ENCODE assay signal across 20 mouse cellular contexts in the genomic region with DNA sequence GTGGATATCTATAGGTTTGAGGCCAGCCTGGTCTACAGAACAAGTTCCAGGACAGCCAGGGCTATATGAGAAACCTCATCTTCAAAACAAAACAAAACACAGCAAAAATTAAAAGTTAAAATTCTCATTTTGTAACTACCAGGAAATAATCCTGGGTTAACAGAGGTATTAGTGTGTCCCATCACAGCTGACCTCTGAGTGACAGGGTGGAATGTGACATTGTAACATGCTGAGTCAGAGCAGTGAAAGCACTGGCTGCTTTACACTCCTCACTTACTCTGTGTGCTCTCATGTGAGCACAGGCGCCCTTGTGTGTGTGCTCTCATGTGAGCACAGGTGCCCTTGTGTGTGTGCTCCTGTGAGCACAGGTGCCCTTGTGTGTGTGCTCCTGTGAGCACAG. TPM values are rescaled to one million over a fixed set of nuclear protein-coding genes. Genes with fewer than 3 reads are reported as not detected.
A peak's percentile ranks its signal among the peaks of the same experiment; 100 is the strongest.
DNase-seq lines count a peak whose midpoint lies in the region; ATAC-seq and TF ChIP-seq lines count a peak whose summit lies in the region.
"Had no signal": no experiment of that assay in that cellular context is flagged by ENCODE, and none has a peak within 500 bp of the region (broad histone marks: within the 10 kb centered on the region; RNA-seq: fewer than 3 reads in every experiment).

No protein-coding gene starts in this region.

- no peak overlapping the region for H3K9ac ChIP-seq in heart, postnatal 0 days (replicated peaks; ENCODE audit: low read depth, low read length)
- no peak overlapping the region for H3K9ac ChIP-seq in ES-E14 (ENCODE audit: insufficient read depth, low read depth, low read length, poor library complexity, severe bottlenecking)
- H3K9ac ChIP-seq: embryonic facial prominence, embryonic 12.5 days; forebrain, embryonic 12.5 days had no signal

- peak overlapping the region; percentile 63 for H3K27ac ChIP-seq in gastrocnemius, adult 2 months
- H3K27ac ChIP-seq in heart, postnatal 0 days (ENCODE audit: low read depth) = 0 out of 2 replicates have a peak overlapping the region, but pooled peaks have one; percentile 21
- H3K27ac ChIP-seq in ES-E14 (ENCODE audit: insufficient read depth, low read depth, low read length, poor library complexity, severe bottlenecking) = no peak overlapping the region
- H3K27ac ChIP-seq: embryonic facial prominence, embryonic 10.5 days; embryonic facial prominence, embryonic 12.5 days; forebrain, embryonic 10.5 days; forebrain, embryonic 12.5 days had no signal

- intact Hi-C loops in gastrocnemius, adult 2 months (cut with DNase I) = no loop called here
- intact Hi-C loops in heart, postnatal 25 days (cut with DNase I) = no loop called here

- H3K36me3 ChIP-seq in heart, postnatal 0 days (replicated peaks; ENCODE audit: control insufficient read depth, insufficient read depth, low read length) = no peaks in the 10 kb centered on the region
- no peaks in the 10 kb centered on the region for H3K36me3 ChIP-seq in megakaryocyte, embryonic 14.5 days (replicated peaks; ENCODE audit: low read length)
- no peaks in the 10 kb centered on the region for H3K36me3 ChIP-seq in ES-E14 (ENCODE audit: control insufficient read depth, insufficient read depth, low read length, poor library complexity, severe bottlenecking)
- H3K36me3 ChIP-seq: embryonic facial prominence, embryonic 12.5 days; forebrain, embryonic 10.5 days; forebrain, embryonic 12.5 days had no signal

- in situ Hi-C loops in ES-E14 (cut with MboI; ENCODE audit: low sequenced_read_pairs in 2 of 2, unreplicated experiment in 2 of 2) = no loop called here

- peaks cover 10% of the 10 kb centered on the region; the same call in 1 of the 2 replicates for H3K4me1 ChIP-seq in heart, postnatal 0 days (ENCODE audit: control insufficient read depth, insufficient read depth)
- H3K4me1 ChIP-seq in megakaryocyte, embryonic 14.5 days = peaks cover 60% of the 10 kb centered on the region
- peaks cover 0 to 11% of the 10 kb centered on the region in 2 experiments; a peak in 2 of 4 replicates for H3K4me1 ChIP-seq in ES-E14 (ENCODE audit: control insufficient read depth in 2 of 2, insufficient read depth in 2 of 2, low read length in 2 of 2, poor library complexity in 1 of 2)

- no peak overlapping the region for H3K4me2 ChIP-seq in heart, postnatal 0 days (ENCODE audit: low read depth, low read length)
- H3K4me2 ChIP-seq: embryonic facial prominence, embryonic 12.5 days; forebrain, embryonic 12.5 days had no signal

- TF ChIP-seq EP300 in heart, postnatal 0 days (IDR thresholded peaks at IDR 0.05; ENCODE audit: low read depth) = no peak

- DNase-seq in gastrocnemius, adult 2 months = no peak
- no peak for DNase-seq in gastrocnemius, postnatal 25 days
- DNase-seq in heart, postnatal 0 days (ENCODE audit: low spot score) = no peak
- DNase-seq in heart, postnatal 25 days (ENCODE audit: low spot score) = no peak
- no peak for DNase-seq in ES-E14 (ENCODE audit: low read depth, low spot score)
- DNase-seq: cerebellum, adult 11 months; cerebellum, adult 8-10 months; cerebellum, adult 9-11 months had no signal

- no peaks in the 10 kb centered on the region for H3K27me3 ChIP-seq in heart, postnatal 0 days (ENCODE audit: control insufficient read depth, insufficient read depth, low read length)
- H3K27me3 ChIP-seq in megakaryocyte, embryonic 14.5 days (replicated peaks) = peaks cover 16% of the 10 kb centered on the region
- H3K27me3 ChIP-seq: embryonic facial prominence, embryonic 12.5 days; forebrain, embryonic 12.5 days had no signal

- no peak overlapping the region for H3K4me3 ChIP-seq in gastrocnemius, adult 2 months
- no peak overlapping the region for H3K4me3 ChIP-seq in heart, postnatal 0 days (ENCODE audit: low read depth, low read length)
- peak overlapping the region; percentile 29 for H3K4me3 ChIP-seq in megakaryocyte, embryonic 14.5 days (replicated peaks)
- H3K4me3 ChIP-seq in ES-E14 (ENCODE audit: insufficient read depth in 1 of 2, low read depth in 1 of 2, low read length in 2 of 2, poor library complexity in 1 of 2, severe bottlenecking in 1 of 2) = no peak overlapping the region
- H3K4me3 ChIP-seq: embryonic facial prominence, embryonic 10.5 days; embryonic facial prominence, embryonic 12.5 days; forebrain, embryonic 10.5 days; forebrain, embryonic 12.5 days had no signal

- 26% methylated on average over 1 of the region's 1 CpGs for WGBS in heart, postnatal 0 days

- ATAC-seq in heart, postnatal 0 days (ENCODE audit: insufficient read depth, low read depth) = no peak
- ATAC-seq in megakaryocyte, adult 5-6 weeks (ENCODE audit: poor library complexity, severe bottlenecking) = no peak
- ATAC-seq in erythroid progenitor cell, adult 5-6 weeks (replicated peaks; ENCODE audit: low FRiP score, poor library complexity, severe bottlenecking) = no peak
- ATAC-seq: CD4-positive, CD25-positive, alpha-beta regulatory T cell, adult 4 months; forebrain, embryonic 14.5 days; forebrain, embryonic 16.5 days had no signal

- no peaks in the 10 kb centered on the region for H3K9me3 ChIP-seq in heart, postnatal 0 days (replicated peaks; ENCODE audit: control insufficient read depth, low read length)
- H3K9me3 ChIP-seq in megakaryocyte, embryonic 14.5 days = no peaks in the 10 kb centered on the region
- no peaks in the 10 kb centered on the region for H3K9me3 ChIP-seq in ES-E14 (ENCODE audit: control insufficient read depth, insufficient read depth, low read depth, low read length)
- H3K9me3 ChIP-seq: embryonic facial prominence, embryonic 10.5 days; embryonic facial prominence, embryonic 12.5 days; forebrain, embryonic 10.5 days; forebrain, embryonic 12.5 days had no signal

- no peak for TF ChIP-seq CTCF in gastrocnemius, adult 2 months (IDR thresholded peaks at IDR 0.05)
- TF ChIP-seq CTCF in heart, postnatal 0 days (IDR thresholded peaks at IDR 0.05; ENCODE audit: low read depth) = no peak

RNA-seq across cellular contexts. Expression of gene Slc27a1, which starts 6.3 kb away (rescaled TPM):
- 100 to 1,000 TPM in 1 of 2 experiments, 10 to 100 TPM in 1; 57.2 to 116 TPM for total RNA-seq in gastrocnemius, adult 2 months (2021)
- total RNA-seq in gastrocnemius, postnatal 25 days (2021) = 10 to 100 TPM; 62.6 to 62.9 TPM
- total RNA-seq in heart, postnatal 0 days (2014; rRNA removed; ENCODE audit: low replicate concordance) = 68.4 and 178 TPM in 2 replicates
- 62.1 and 68.5 TPM in 2 replicates for polyA plus RNA-seq in heart, postnatal 0 days (2015; fragmentation: Nextera tagmentation; extraction: Ambion mirVana)
- total RNA-seq in heart, postnatal 25 days (2021) = 100 to 1,000 TPM; 140 to 143 TPM
- 1.8 and 16.4 TPM in 2 replicates for polyA plus RNA-seq in megakaryocyte, embryonic 14.5 days (2012; ENCODE audit: insufficient read depth, low replicate concordance)
- total RNA-seq in megakaryocyte, adult 5-6 weeks (2015) = 1.5 and 2.0 TPM in 2 replicates
- total RNA-seq in megakaryocyte, adult 5-6 weeks (2017) = 2.8 and 3.9 TPM in 2 replicates
- total RNA-seq in ES-E14 (2012; rRNA removed) = 24.5 and 45.9 TPM in 2 replicates
- total RNA-seq in erythroid progenitor cell, adult 5-6 weeks (2015; ENCODE audit: low replicate concordance) = 1.1 and 1.7 TPM in 2 replicates
- not detected in 2 replicates for total RNA-seq in erythroid progenitor cell, adult 5-6 weeks (2017; ENCODE audit: low replicate concordance)

RNA-seq across cellular contexts. Expression of gene Nxnl1, which starts 8.6 kb away (rescaled TPM):
- total RNA-seq in gastrocnemius, adult 2 months (2021) = not detected
- under 1 TPM in 1 of 2 experiments, not detected in 1; 0.24 TPM for total RNA-seq in gastrocnemius, postnatal 25 days (2021)
- total RNA-seq in heart, postnatal 0 days (2014; rRNA removed; ENCODE audit: low replicate concordance) = 0.50 TPM in 1 of 2 replicates, not detected in the other
- polyA plus RNA-seq in heart, postnatal 0 days (2015; fragmentation: Nextera tagmentation; extraction: Ambion mirVana) = 0.12 TPM in 2 replicates
- total RNA-seq in heart, postnatal 25 days (2021) = under 1 TPM; 0.14 to 0.31 TPM
- not detected in 2 replicates for polyA plus RNA-seq in megakaryocyte, embryonic 14.5 days (2012; ENCODE audit: insufficient read depth, low replicate concordance)
- total RNA-seq in megakaryocyte, adult 5-6 weeks (2015) = not detected in 2 replicates
- total RNA-seq in megakaryocyte, adult 5-6 weeks (2017) = 0.11 TPM in 1 of 2 replicates, not detected in the other
- not detected in 2 replicates for total RNA-seq in ES-E14 (2012; rRNA removed)
- not detected in 2 replicates for total RNA-seq in erythroid progenitor cell, adult 5-6 weeks (2015; ENCODE audit: low replicate concordance)
- total RNA-seq in erythroid progenitor cell, adult 5-6 weeks (2017; ENCODE audit: low replicate concordance) = not detected in 2 replicates
- total RNA-seq: common myeloid progenitor, adult 5-6 weeks had no signal
- polyA plus RNA-seq: brain, embryonic 14.5 days; CD4-positive, CD25-positive, alpha-beta regulatory T cell, adult 4 months; embryonic facial prominence, embryonic 12.5 days; forebrain, embryonic 10.5 days; forebrain, embryonic 12.5 days; forebrain, embryonic 14.5 days; forebrain, embryonic 16.5 days had no signal

RNA-seq across cellular contexts. Expression of gene Tmem221, which starts 16.3 kb away (rescaled TPM):
- total RNA-seq in gastrocnemius, adult 2 months (2021) = not detected
- total RNA-seq in gastrocnemius, postnatal 25 days (2021) = not detected
- 0.08 TPM in 1 of 2 replicates, not detected in the other for total RNA-seq in heart, postnatal 0 days (2014; rRNA removed; ENCODE audit: low replicate concordance)
- polyA plus RNA-seq in heart, postnatal 0 days (2015; fragmentation: Nextera tagmentation; extraction: Ambion mirVana) = 0.23 and 0.37 TPM in 2 replicates
- under 1 TPM; 0.31 to 0.36 TPM for total RNA-seq in heart, postnatal 25 days (2021)
- 1.3 TPM in 1 of 2 replicates, not detected in the other for polyA plus RNA-seq in megakaryocyte, embryonic 14.5 days (2012; ENCODE audit: insufficient read depth, low replicate concordance)
- total RNA-seq in megakaryocyte, adult 5-6 weeks (2015) = 1.7 and 1.8 TPM in 2 replicates
- total RNA-seq in megakaryocyte, adult 5-6 weeks (2017) = 0.57 and 0.99 TPM in 2 replicates
- 0.18 and 0.58 TPM in 2 replicates for total RNA-seq in ES-E14 (2012; rRNA removed)
- total RNA-seq in erythroid progenitor cell, adult 5-6 weeks (2015; ENCODE audit: low replicate concordance) = not detected in 2 replicates
- not detected in 2 replicates for total RNA-seq in erythroid progenitor cell, adult 5-6 weeks (2017; ENCODE audit: low replicate concordance)
- total RNA-seq: common myeloid progenitor, adult 5-6 weeks had no signal
- polyA plus RNA-seq: forebrain, embryonic 14.5 days had no signal

RNA-seq across cellular contexts. Expression of gene Pgls, which starts 17.0 kb away (rescaled TPM):
- total RNA-seq in gastrocnemius, adult 2 months (2021) = 10 to 100 TPM; 19.3 to 28.6 TPM
- 10 to 100 TPM; 26.3 to 26.9 TPM for total RNA-seq in gastrocnemius, postnatal 25 days (2021)
- total RNA-seq in heart, postnatal 0 days (2014; rRNA removed; ENCODE audit: low replicate concordance) = 333 and 425 TPM in 2 replicates
- 210 and 212 TPM in 2 replicates for polyA plus RNA-seq in heart, postnatal 0 days (2015; fragmentation: Nextera tagmentation; extraction: Ambion mirVana)
- 10 to 100 TPM; 68.1 to 75.9 TPM for total RNA-seq in heart, postnatal 25 days (2021)
- 330 and 634 TPM in 2 replicates for polyA plus RNA-seq in megakaryocyte, embryonic 14.5 days (2012; ENCODE audit: insufficient read depth, low replicate concordance)
- total RNA-seq in megakaryocyte, adult 5-6 weeks (2015) = 65.1 and 73.6 TPM in 2 replicates
- total RNA-seq in megakaryocyte, adult 5-6 weeks (2017) = 50.5 and 78.3 TPM in 2 replicates
- total RNA-seq in ES-E14 (2012; rRNA removed) = 95.6 and 124 TPM in 2 replicates
- total RNA-seq in erythroid progenitor cell, adult 5-6 weeks (2015; ENCODE audit: low replicate concordance) = 31.4 and 36.9 TPM in 2 replicates
- 14.8 and 31.8 TPM in 2 replicates for total RNA-seq in erythroid progenitor cell, adult 5-6 weeks (2017; ENCODE audit: low replicate concordance)

RNA-seq across cellular contexts. Expression of gene Fam129c, which starts 22.4 kb away (rescaled TPM):
- 1 to 10 TPM in 1 of 2 experiments, under 1 TPM in 1; 0.79 to 1.4 TPM for total RNA-seq in gastrocnemius, adult 2 months (2021)
- total RNA-seq in gastrocnemius, postnatal 25 days (2021) = under 1 TPM; 0.29 to 0.38 TPM
- total RNA-seq in heart, postnatal 0 days (2014; rRNA removed; ENCODE audit: low replicate concordance) = 0.04 and 12.6 TPM in 2 replicates
- polyA plus RNA-seq in heart, postnatal 0 days (2015; fragmentation: Nextera tagmentation; extraction: Ambion mirVana) = 0.59 and 1.6 TPM in 2 replicates
- total RNA-seq in heart, postnatal 25 days (2021) = 1 to 10 TPM in 1 of 2 experiments, under 1 TPM in 1; 0.81 to 1.5 TPM
- polyA plus RNA-seq in megakaryocyte, embryonic 14.5 days (2012; ENCODE audit: insufficient read depth, low replicate concordance) = 2.5 and 27.1 TPM in 2 replicates
- total RNA-seq in megakaryocyte, adult 5-6 weeks (2015) = 4.6 and 4.8 TPM in 2 replicates
- total RNA-seq in megakaryocyte, adult 5-6 weeks (2017) = 3.6 and 8.6 TPM in 2 replicates
- total RNA-seq in ES-E14 (2012; rRNA removed) = 9.0 and 15.2 TPM in 2 replicates
- total RNA-seq in erythroid progenitor cell, adult 5-6 weeks (2015; ENCODE audit: low replicate concordance) = 54.1 and 135 TPM in 2 replicates
- total RNA-seq in erythroid progenitor cell, adult 5-6 weeks (2017; ENCODE audit: low replicate concordance) = 7.4 and 32.9 TPM in 2 replicates
